Mouse (Mus musculus): ENCODE data around the gene Ddc.

Ddc gene

DNA sequence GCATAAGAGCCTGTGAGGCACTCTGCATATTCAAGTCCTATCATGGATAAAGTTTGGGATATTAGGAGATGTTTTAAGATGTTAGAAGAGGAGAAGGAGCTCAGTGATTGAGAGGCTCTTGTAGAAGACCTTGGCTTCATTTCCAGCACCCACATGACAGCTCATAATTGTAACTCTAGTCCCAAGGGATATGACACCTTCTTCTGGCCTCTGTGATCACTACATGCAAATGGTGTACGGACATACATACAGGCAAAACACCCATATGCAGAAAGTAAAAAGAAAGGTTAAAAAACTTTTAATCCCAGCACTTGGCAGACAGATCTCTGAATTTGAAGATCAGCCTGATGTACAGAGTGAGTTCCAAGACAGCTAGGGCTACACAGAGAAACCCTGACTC lies 99.3 kb downstream of the Ddc start:
- in situ Hi-C loops (cut with MboI, MseI): loop anchor here (10.0 to 25.0 kb wide), 2 partner anchors 524 to 1511 kb away; no protein-coding TSS in a partner anchor

DNA sequence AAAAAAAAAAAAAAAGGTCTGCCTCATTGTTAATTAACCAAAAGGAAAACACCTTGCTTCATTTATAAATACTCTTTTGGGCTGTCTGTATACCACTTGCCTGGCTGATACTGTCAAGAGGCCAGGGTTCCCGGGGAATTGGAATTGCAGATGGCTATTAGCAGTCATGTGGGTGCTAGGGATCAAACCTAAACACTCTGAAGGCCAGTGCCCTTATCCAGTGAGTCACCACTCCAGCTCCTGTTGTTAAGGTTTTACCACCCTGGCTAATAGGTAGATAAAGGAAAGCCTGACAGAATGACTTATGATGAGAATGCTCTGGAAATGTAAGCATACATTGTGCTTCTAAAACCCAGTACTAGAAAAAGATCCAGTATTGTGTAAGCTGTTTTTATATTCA lies 103.3 kb downstream of the Ddc start:
- in situ Hi-C loops (cut with MboI, MseI): loop anchor here (10.0 to 25.0 kb wide), 2 partner anchors 520 to 1507 kb away; no protein-coding TSS in a partner anchor

DNA sequence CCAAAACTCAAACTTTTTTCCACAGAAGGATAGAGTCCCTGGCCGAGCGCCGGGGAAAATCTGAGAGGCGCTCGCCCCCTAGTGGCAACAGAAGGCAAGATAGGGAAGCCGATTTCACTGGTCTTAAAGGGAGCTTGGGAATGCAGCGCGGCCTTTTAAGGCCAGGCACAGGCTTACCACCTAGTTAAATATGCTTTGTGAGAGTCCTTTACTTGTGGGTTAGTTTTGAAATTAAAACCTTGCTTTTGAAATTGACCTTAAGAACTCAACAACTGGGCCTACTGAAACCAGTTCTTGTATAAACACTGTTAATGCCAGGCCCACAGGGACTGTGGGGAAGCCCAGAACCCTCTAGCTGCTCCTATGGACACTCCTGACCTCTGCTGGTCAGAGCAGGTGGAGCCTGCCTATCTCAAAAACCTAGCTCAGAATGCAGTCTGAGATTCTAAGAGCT lies 109.4 kb downstream of the Ddc start:
- in situ Hi-C loops (cut with MboI, MseI): loop anchor here (5.0 to 25.0 kb wide), 2 partner anchors 331 to 1501 kb away; no protein-coding TSS in a partner anchor

DNA sequence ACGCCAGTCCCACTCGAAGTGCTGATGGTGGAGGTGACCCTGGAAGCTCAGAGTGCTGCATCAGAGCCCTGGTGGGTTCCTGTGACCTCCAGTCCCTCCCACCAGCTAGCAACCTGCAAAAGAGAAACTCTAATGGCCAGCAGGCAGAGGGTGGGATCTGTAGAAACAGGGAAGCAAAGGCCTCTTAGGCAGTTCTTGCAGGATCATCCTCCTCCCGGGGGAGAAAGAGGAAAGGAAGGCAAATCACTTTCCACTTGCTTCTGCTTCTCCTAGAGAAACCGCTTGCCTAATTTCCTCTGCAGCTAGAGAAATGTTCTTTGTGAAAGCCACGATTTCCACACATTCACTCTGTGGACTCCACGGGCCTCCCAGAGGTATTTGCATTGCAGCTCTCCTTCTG lies 112.5 kb downstream of the Ddc start:
- in situ Hi-C loops (cut with MboI, MseI): loop anchor here (5.0 to 25.0 kb wide), 2 partner anchors 328 to 1498 kb away; no protein-coding TSS in a partner anchor

DNA sequence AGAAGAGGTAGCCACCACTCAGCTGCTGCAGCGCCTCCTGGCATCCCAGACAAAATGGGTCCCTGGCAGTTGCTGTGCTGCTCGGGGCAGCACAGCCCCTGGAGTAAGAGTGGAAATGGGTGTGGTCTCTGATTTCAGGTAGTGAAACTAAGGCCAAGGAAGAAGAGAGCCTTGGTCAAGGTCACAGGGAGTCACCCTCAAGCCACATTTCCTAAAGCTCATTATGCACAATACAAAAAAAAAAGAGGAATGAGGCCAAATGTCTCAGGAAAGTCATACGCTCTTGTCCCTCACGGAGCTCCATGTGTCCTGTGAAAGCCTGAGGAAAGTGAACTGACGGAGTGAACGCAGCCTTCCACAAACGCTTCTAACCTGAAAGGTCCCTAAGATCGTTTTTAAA lies 116.2 kb downstream of the Ddc start:
- in situ Hi-C loops (cut with MboI, MseI): loop anchor here (25.0 kb wide), 1 partner anchor 1494 kb away; no protein-coding TSS in a partner anchor

DNA sequence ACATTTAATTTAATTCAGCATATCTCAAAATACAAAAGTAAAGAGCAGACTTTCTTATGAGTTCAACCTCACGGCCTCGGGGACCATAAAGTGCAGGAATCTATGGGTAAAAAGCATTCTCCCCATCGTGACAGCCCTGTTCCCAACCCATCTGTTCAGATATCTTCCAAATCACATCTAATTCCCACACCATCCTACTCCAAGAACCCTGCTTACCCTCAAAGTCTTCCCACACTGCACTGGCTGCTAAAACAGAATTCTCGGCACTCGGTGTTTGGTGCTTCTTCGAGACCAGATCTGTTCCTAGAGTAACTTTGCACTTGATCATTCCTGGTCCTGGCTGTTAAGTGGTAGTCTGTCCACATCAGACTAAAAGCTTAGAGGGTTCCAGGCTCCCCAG lies 119.6 kb downstream of the Ddc start:
- in situ Hi-C loops (cut with MboI, MseI): loop anchor here (10.0 to 25.0 kb wide), 2 partner anchors 474 to 1491 kb away; no protein-coding TSS in a partner anchor

DNA sequence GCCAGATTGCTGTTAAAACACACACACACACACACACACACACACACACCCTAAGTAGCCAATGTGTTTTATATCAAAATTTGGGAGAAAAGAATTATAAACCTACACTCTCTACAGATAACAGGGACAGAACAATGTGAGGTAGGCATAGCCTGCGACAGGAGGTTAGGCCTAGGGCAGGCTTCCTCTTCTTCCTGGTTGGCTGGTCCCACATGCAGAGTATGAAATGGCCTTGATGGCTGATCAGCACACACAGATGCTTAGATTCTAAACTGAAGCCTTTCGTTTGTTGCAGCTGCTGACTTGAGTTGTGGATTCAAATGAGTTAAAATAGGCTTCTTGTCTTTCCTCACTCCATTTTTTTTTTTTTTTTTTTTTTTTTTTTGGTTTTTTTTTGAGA lies 120.1 kb downstream of the Ddc start:
- in situ Hi-C loops (cut with MboI, MseI): loop anchor here (10.0 to 25.0 kb wide), 2 partner anchors 473 to 1490 kb away; no protein-coding TSS in a partner anchor

DNA sequence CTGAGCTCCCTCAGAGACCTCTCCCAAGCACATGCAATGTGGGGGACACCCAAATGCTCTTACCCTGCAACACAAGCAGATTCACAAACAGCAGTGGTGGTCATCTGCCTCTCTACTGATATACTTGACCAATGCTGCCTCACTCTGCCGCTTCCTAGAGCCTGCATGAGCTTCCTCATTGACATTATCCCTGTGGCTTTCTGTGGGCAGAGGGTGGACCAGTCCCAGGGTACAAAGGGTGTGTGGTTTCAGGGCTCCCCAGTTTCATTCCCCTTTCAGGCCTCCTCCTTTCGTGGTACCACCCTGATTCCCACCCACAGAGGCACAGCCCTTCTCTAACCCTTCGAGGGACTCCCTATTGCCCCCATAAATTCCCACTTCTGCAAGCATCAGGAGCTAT lies 120.7 kb downstream of the Ddc start:
- in situ Hi-C loops (cut with MboI, MseI): loop anchor here (10.0 to 25.0 kb wide), 2 partner anchors 472 to 1490 kb away; no protein-coding TSS in a partner anchor

DNA sequence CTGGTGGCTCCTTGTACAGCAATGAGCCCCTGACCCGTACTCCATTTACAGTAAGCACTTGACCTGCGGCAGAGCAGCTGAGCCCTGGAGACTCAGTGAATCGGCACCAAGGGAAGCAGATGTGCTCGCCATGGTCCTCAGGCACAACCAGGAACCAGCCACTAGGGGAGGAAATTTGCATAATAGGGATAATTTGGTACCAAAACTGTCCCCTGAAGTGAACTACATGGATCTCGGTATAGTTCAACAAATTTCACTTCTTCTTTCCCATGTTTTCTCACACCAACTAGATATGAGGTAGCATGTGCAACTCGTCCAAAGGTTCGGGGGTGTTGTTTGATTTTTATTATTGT lies 121.1 kb downstream of the Ddc start:
- in situ Hi-C loops (cut with MboI, MseI): loop anchor here (10.0 to 25.0 kb wide), 2 partner anchors 472 to 1489 kb away; no protein-coding TSS in a partner anchor

DNA sequence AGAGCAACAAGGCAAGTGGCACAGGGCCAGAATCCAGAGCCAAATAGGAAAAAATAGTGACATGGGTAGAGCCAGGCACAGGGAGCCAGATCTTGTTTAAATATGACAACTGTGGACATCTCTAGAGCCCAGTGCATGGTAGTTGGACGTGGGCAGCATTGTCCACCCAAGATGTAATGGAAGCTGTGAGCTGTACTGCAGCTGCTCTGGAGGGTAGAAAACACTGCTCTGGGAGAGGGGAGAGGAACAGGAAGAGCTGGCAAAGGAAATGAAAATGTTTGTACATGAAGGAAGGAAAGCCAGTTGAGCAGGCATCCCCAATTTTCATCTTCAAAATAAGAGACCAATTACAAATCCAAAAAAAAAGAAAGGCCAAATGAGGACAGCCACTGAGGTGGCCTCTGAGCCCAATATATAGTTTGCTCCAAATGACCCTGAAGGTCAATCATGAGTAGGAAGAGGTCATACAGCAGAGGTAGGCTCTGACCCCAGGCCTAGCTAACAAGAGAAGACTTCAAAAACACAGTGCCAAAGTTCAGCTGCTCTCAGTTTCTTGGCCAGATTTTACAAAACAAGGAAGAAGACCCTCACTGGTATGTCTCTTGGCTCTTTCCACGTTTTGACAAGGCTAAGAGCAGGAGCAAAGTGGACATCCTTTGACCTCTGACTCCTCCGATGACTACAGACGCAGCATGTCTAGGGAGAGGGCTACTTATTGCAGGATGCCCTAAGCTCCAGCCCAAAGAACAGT lies 121.7 kb downstream of the Ddc start:
- in situ Hi-C loops (cut with MboI, MseI): loop anchor here (10.0 to 25.0 kb wide), 2 partner anchors 471 to 1489 kb away; no protein-coding TSS in a partner anchor

DNA sequence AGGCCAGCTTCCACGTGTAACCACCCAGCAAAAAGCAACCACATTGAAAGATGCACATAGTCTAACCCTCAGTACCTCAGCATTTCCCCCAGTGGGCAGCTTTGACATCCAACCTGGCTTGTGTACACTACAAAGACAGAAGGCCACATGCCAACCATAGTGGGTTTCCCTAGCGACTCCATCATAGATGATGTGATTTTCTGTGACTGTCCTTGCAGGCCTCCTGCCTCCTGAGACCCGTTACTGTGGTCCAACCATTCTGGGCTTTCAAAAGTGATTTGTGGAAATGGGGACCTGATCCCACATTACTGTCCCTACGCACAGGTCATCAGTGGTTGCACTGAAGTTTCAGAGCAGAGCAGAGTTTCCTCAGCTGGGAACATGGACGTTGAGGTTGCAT lies 123.1 kb downstream of the Ddc start:
- in situ Hi-C loops (cut with MboI, MseI): loop anchor here (10.0 to 25.0 kb wide), 2 partner anchors 470 to 1488 kb away; no protein-coding TSS in a partner anchor

DNA sequence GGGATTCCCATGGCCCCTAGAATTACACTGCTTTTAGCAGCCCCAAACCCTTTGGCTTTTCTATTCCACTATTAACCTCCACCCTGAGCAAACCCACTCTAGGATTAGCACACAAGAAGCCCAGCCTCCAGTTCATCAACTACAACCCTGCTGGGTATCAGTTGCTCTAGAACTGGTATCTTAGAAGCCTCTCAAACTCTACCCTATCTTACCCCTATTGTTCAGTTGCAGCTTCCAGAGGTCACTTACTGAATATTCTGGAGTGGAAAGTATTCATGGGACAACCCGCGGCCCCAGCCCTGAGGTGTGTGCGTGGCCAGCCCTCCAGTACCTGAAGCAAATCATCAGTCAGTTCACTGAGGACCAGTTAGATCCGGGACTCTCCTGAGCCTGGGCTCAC lies 123.6 kb downstream of the Ddc start:
- in situ Hi-C loops (cut with MboI, MseI): loop anchor here (10.0 kb wide), 1 partner anchor 470 kb away; no protein-coding TSS in a partner anchor

DNA sequence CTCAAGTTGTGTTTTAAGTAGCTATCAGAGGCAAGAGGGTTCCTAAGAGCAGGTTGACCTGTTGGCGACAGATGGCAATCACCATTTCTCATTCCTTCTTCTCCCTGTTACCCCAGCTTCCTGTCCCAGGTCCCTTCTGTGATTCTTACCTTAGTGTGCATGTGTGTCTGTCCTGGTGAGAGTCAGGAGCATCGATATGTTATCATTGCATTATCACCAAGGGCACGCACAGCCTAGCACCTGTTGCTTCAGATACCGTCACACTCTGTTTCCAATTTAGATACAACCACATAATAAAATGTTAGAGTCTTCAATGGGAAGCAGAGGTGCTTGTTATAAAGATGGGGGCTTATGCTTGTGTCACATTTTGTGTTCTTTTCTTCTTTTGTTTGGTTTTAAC lies 125.7 kb downstream of the Ddc start:
- in situ Hi-C loops (cut with MboI, MseI): loop anchor here (10.0 kb wide), 1 partner anchor 467 kb away; no protein-coding TSS in a partner anchor

DNA sequence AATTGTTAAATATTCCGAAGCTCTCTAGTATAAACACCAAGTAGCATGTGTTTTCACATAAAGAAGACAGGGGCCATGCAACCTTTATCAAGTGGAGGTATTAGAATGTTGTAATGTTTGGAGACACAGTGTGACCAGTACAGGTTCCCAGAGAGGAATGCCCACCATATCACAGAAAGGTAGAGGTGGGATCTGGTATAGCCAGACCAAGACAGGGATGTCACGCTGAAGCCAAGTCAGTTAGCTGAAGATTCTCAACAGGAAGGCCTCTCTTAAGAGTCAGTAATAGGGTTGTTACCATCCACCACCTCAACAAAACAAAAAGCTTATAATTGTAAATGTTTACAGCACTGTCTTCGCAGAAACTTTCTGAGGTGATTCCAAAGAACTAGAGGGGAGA lies 127.3 kb downstream of the Ddc start:
- in situ Hi-C loops (cut with MboI, MseI): loop anchor here (10.0 kb wide), 1 partner anchor 466 kb away; no protein-coding TSS in a partner anchor

DNA sequence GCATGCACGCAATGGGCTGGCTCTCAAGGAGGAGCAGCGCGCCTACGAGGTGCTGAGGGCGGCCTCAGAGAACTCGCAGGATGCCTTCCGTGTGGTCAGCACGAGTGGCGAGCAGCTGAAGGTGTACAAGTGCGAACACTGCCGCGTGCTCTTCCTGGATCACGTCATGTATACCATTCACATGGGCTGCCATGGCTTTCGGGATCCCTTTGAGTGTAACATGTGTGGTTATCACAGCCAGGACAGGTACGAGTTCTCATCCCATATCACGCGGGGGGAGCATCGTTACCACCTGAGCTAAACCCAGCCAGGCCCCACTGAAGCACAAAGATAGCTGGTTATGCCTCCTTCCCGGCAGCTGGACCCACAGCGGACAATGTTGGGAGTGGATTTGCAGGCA lies 128.7 kb downstream of the Ddc start:
- in situ Hi-C loops (cut with MboI, MseI): no loop called here

DNA sequence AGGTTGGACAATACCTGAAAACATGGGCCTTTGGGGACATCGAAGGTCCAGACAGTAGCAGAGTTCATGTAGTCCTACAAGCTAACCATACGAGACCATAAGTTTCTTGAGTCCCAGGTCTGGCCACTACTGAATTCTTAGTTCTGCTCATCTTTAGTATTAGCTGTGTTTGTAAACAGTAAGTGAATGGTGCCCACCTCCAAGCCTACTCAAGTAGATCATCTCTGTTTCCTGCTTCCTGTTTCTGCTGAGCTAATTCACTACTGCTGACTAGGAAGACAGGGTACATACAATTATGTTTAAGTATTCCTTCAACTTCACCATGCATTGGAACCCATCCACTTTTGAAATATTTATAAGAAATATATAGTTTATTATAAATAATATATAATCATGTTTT lies 129.9 kb downstream of the Ddc start:
- in situ Hi-C loops (cut with MboI, MseI): no loop called here

DNA sequence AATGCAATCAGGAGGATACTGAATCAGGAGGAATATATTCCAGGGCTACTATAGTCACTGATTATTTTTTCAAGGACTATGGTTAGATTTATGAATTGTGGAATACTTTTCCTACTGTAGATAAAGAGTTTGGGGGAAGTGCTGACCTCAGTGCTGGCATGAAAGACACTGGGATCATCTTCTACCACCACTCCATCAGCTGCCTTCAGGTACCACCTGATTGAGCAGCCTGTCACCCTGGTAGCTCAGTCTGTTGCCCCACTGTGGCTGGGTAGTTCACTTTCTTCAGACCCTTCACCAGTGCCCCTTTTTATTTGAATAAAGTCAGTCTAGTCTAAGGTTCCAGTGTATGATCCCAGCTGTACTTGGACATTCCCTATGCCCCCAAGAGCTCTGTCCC lies 131.2 kb downstream of the Ddc start:
- in situ Hi-C loops (cut with MboI, MseI): no loop called here

DNA sequence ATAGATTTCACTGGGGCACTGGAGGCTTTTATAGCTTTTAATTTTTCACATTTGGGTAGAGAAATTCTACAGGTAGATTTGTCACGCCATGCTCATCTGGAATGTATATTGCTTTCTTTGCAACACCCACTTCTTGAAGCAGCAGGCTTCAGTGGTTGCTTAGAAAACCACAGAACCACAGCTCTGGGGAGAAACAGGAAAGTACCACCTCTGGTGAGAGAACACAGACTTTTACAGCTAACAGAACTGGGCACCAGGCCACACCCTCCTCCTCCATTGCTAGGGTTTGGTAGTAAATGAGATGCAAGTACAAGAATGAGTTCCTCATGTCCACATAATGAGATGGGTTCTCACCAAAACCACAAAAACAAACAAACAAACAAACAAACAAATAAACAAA lies 131.8 kb downstream of the Ddc start:
- in situ Hi-C loops (cut with MboI, MseI): no loop called here

DNA sequence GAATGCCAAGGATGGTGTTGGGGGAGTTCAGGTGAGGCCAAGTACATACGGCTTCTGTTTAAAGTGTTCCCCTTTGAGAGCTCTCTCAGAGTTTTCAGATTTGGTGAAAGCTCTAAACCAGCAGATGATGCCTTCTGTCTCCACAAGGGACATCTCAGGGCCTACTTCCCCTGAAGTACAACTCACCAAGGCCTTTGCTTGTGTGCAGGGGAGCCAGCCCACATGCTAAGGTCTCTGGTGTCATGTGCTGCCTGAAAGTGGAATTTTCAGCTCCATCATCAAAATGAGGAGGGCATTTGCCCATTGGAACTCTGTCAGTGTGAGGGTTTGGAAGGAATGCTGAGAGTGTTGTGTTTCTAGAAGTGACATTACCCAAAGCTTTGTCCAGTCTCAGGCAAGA lies 132.5 kb downstream of the Ddc start:
- in situ Hi-C loops (cut with MboI, MseI): no loop called here

Measured in T-helper 2 cell (primary cell).